Mouse (Mus musculus) thymus, adult 2 months (tissue): ENCODE measurements at regions not wholly inside any gene's neighbourhood (a gene's known extent, or its start where the extent isn't known, plus 50 kb on each side); places are given as distances from the start of the nearest gene placed in this dataset.

ENCODE experiments used
- CTCF ChIP-seq: fragments of 200-500 bp; IDR thresholded peaks from 2 replicates; pipeline ENCODE4 v1.5.1; 2012; ENCODE audit warnings: mild to moderate bottlenecking, control low read depth, low read length, moderate library complexity, borderline replicate concordance; ENCODE audit not compliant: control insufficient read depth, poor library complexity, insufficient read depth; ENCODE audit errors: extremely low read depth
- POLR2A ChIP-seq: fragments of 200-500 bp; IDR thresholded peaks from 2 replicates; pipeline ENCODE4 v1.6.1; 2012; ENCODE audit warnings: mild to moderate bottlenecking, low read length, control low read depth, moderate library complexity; ENCODE audit not compliant: control insufficient read depth, poor library complexity, insufficient read depth; ENCODE audit errors: extremely low read depth

GRCm38 (mm10) chr8:89229144-89229543, 185.2 kb upstream of the Sall1 start:
- TF ChIP-seq POLR2A = no peak
- TF ChIP-seq CTCF = no peak
